Mouse (Mus musculus) kidney, postnatal 25 days (tissue): Measurements from ENCODE around the gene Col20a1.

Experiments
- DNase-seq, 2 experiments: peaks; one replicate each; pipeline ENCODE4 v3.0.0; 2021; ENCODE audit warnings: mixed read lengths in 2 of 2

Col20a1 gene

DNA sequence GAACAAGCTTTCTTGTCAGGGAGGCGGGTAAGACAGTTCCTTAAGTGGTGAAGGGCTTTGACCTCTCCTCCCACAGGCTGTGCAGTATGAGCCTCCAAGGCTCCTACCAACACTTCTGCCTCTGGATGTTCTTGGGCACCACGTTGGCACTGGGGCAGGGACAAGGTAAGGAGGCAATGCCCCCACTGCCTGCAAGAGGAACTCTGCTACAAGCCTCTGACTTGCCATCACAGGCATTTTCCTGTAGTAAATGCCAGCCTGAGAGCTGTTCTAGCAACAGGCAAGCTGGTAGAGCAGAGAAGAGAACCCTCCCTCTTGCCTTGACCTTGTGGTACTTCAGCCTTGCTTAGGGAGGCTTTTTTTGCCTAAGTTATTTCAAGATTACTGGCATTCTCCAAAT, at the start of gene Col20a1:
Col20a1 (plus strand) TSS at position 87 of the 400 bp plus-strand sequence.
- DNase-seq: no peak

DNA sequence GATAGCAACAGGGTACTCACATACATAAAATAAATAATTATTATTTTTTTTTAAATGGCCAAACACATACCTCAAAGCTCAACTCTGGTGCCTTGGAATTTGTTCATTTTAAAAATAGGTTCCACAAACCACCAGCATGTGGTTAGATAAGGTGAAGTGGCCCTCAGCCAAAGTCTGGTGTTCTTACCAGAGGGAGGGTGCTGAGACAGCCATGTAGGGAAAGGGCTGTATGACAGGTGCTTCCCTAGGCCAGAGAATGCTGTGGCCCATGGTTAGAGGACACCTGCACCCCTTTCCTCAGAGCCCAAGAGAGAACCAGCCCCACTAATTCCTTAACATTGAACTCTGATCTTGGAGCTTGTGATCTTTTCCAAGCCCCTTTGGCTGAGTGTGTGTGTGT, 46.1 kb upstream of the Col20a1 start:
- no peak for DNase-seq

DNA sequence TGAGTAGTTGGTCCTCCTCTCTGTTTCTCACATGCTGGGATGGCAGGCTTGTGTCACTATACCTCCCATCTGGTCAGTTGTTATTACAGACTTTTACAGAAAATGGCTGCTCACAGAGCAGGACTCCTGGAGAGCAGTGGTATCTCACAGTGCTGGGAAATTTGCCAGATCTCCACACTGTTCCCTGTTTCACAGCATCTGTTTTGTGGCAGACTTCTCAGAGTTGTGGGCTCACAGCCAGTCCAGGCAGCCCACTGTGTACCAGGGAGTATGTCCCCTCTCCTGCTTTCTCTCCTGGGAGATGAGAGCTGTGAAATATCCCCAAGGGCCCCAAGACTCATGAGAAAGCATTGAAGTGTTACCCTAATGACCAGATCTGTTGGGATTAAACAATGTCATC, 44.5 kb upstream of the Col20a1 start:
- no peak for DNase-seq

DNA sequence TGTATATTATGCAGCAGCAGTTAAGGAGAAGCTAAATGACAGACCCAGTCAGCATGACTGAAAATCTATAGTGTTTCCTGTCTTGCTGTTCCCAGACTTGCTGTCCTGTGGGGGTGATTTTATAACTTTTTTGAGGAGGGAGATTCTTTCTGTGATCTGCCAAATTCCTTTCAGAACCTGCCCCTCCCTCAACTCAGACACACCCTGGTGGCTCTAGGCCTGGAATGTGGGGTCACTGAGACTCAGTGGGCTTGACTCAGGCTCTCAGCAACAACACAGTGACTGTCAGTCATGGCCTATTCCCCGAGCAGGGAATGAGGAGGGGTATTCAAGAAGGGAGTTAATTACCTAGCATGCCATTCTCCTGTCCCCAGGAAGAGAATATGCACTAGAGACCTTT, 36.4 kb upstream of the Col20a1 start:
- DNase-seq: no peak

DNA sequence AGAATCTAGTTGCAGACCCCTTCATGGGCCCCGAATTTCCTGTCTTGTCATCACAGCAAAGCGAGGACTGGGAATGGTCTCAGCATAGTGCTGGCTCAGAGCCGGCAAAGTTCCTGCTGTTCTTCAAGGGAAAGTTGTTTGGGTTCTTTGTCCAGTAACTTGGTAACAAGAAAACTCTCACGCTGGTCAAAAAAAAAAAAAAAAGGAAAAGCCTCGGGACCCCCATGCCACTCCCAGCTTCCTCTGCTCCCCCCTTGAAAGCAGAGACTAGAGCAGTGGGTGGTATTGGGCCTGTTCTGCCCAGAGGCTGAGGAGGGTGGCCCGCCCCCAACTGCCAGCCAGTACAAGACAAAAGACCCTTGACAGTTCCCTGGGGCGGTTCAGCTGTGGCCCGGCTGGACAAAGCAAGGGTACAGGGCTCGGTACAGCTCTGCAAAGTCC, 33.6 kb upstream of the Col20a1 start:
- no peak for DNase-seq

DNA sequence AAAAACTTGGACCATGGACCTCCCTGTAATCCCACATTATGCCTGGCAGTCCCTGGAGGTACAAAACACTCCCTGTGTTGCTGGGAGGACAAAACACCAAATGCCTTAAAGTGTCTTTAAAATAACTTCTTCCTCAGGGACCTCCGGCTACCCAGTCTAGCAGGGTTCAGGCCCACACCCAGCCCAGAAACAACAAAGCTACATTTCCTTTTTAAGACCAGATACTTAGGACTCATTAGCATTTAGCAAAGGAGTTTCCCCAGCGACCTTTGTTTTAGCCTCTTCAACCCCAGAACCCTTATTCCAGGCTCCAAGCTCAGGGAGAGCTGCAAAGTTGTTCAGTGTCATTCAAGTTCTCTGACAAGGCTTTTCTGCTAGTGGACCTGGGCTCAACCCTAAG, 32.7 kb upstream of the Col20a1 start:
- no peak for DNase-seq

DNA sequence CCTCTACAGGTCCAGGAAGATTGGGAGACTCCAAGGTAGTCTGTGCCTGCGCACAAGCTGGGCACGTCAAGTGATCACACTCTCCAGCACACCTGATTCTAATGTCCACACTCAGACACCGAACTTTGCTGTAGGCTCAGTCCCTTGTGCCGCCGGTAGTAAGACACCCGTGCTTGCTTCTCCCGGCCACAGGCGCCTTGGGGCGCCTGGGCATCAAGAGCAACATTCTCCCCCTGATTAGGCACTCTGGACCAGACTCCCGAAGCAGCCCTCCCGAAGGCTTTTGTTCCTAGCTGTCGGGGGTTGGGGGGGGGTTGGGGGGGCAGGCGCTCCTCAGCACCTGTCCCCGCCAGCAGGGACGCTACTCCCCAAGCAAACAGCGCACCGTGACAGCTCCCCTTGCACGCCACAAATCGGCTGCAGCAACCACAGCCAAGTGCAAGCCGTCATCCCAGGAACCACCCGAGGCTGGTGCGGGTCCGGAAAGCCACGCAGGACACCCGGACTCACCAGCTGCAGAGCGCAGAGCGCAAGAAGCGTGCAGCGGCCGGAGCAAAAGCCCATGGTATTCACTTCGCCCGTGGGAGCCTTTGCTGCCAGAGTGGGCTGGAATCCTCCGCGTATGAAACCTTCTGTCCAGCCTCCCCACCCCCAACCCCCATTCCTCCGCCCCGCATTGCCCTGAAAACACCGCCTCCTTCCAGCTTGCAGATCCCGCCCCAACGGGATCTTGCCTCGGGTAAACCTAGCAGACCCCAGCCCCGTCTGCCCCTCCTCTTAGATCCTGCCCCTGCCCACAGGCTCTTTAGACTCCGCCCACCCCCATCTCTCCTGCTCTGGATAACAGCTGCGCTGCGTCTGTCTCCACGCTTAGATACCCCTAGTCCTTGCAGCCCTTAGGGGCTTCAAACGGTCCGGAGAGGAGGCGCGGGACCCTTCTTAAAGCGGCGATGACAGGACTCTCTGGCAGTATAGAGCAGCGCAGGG, 32.0 kb upstream of the Col20a1 start, which contains the start of gene Nkain4:
Nkain4 (minus strand) TSS at position 639 of the 987 bp plus-strand sequence.
- DNase-seq: peak; percentile 30 to 38

DNA sequence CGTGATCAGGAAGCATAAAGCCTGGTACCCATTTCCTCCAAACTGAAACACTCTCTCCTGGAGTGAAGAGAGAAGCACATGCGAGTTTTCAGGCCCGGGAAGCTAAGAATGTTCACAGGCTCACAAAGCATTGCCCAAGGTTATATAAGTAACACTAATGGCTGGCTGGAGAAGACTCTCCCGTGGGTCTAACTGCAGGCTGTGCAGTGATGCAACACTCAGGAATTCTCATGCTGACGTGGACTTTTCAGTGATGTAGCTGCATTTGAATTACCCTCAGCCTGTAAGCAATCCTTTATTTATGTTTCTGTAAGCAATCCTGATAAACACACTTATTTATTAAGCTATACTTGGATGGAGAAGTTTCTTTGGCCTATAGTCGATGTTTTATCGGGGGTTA, 26.7 kb upstream of the Col20a1 start:
- no peak for DNase-seq

DNA sequence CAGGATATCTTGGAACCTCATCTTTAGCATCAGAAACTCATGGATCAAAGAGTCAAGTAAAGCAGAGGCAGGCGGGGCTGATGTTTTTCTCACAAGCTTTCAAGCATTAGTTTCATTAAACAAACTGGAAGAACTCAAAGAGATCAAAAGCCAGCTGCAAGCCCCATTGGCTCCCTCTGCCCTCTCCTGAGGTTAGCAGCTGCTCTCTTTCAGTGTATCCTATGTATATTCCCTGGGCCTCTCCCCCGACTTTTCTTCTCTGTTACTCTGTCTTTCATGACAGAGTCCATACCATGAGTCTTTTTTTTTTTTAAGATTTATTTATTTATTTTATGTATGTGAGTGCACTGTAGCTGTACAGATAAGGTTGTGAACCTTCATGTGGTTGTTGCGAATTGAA, 26.1 kb upstream of the Col20a1 start:
- no peak for DNase-seq

DNA sequence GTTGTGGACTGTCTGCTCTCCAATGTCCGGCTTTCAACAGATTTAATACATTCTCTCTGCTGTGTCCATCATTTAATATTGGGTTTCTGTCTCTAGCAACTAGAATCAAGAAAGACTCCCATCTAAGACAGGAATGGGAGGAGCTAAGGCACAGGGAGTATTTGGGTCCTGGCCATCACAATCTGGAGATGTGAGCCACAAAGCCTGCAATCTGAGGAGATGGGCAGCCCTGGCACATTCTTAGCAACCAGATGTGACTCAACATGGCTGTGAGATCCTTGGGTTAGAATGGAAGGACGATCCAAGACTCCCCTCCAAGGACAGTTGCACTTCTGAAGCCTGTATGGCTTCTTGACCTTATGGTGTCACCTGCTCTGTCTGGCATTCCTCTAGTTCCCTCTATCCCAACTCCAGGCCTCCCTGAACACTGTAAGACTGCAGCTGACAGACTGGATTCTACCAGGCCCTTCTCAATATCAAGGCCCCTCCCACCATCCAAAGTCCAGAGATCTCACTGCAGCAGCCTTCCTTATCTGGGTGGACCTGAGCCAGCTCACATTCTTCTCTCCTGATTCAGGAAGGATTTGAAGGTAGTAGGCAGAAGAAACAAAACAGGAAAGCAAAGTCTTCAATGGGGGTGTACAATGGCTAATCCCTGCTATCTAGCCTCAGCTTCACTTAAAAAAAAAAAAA, 23.6 kb upstream of the Col20a1 start:
- DNase-seq: peak in 1 of 2 experiments; percentile 52

DNA sequence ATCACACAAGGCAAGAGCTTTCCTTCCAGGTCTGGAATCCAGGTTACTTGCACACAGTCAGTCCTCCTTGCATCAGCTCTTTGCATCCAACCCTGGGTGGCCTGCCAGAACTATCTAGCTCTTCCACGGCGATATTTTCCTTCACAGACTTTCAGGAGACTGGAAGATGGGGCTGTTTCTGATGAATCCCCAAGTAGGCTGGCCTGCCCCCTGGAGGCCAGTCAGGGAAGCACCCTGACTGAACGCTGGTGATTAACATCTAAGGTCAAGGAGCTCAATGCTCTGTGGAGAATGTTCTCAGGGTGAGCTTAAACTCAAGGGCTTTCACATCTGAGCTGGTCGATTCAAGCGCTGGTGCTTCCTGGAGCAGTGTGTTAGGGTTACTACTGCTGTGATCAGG, 22.4 kb upstream of the Col20a1 start:
- DNase-seq: peak; percentile 77 to 80

DNA sequence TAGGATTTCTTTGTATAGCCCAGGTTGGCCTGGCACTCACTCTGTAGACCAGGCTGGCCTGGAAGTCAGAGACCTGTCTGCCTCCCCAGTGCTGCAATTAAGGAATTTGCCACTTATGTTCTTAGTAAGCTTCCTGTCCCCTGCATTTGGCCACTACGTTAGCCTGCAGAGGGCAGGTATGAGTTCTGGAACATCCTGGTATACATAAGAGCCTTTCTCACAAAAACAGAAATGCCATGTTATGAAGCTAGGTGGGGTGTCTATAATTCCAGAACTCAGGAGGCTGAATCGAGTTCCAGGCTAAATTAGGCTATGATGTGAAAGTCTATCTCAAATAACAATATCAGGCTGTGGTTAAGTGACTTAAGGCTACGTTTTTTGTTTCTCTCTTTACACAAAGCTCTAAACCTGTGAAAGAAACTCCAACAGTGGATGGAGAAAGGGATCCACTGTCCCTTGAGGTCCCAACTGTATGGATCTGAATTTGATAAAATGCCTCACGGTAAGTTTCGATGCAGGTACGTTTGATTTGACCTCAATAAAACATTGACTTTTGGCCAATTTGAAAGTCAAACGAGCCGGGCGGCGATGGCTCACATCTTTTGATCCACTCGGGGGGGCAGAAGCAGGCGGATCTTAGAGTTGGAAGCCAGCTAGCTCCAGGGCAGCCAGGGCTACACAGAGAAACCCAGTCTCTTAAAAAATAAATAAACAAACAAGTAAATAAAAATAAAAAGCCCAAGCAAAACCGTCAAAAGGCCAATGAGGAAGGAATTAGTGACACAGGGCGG, 20.0 kb upstream of the Col20a1 start:
- peak in 1 of 2 experiments; percentile 16 for DNase-seq

DNA sequence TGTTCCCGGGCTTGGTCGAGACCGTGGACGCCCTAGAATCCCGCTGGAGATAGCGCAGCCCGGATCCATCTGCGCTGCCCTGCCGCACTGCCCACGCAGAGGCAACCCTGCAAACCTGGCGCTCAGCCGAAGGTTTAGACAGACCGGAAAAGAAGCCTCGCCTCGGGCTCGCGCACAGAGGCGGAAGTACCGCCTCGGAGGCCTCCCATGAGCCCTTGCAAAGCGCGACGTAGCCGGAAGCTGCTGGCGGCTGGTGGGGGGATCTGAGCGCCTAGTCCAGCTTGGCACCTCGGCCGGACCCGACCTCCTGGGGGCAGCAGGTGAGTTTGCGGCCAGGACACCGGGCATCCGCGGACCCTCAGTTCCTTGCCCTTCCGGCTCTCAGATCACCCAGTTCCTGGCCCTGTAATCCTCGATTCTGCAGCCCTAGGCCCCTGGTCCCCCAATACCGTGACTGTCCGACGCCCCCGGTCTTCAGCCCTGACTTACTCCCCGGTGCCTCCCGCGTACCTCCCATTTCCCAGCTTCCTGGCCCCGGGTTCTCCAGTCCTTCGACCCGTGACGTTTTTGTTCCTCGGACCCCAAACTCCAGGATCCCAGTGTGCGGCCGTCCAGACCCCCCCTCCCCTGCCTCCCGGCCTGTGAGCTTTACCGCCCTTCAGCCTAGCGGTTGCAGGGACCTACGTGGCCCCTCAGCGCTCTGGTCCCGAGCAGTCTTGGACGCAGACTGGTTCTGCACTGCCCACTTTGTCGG, 19.1 kb upstream of the Col20a1 start, which contains the start of gene Arfgap1:
Arfgap1 (plus strand) TSS at position 216 of the 754 bp plus-strand sequence.
- peak; percentile 95 to 96 for DNase-seq

DNA sequence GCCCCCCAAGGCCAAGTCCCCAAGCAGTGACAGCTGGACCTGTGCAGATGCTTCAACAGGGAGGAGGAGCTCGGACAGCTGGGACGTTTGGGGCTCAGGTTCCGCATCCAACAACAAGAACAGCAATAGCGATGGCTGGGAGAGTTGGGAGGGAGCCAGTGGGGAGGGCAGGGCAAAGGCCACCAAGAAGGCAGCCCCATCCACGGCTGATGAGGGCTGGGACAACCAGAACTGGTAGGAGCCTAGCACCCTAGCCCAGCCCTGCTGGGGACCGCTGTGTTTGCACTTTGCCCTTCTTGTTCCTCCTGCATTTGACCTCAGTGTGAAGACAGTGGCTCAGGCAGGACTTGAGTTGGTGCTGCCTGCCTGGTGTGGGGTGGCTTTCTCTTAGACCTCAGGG, 5.2 kb upstream of the Col20a1 start:
- DNase-seq: peak; percentile 71 to 87

DNA sequence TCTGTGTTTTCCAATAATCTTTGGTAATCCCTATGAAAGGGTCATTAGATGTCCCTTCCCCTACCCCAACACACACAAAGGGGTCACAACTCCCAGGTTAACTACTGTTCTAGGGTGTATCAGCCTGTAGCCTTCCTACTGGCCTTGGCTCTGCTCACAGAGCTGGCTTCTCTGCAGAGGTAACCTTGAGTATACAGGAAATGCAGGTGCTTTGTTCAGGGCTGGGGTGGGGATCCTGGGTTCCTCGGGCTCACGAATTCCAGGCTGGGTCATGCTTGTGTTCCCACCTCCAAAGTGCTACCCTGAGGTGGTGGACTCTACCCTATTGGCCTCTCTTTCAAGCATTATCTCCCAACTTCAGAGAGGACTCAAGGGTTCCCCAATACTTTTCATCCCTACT, 700 bp upstream of the Col20a1 start:
- no peak for DNase-seq

DNA sequence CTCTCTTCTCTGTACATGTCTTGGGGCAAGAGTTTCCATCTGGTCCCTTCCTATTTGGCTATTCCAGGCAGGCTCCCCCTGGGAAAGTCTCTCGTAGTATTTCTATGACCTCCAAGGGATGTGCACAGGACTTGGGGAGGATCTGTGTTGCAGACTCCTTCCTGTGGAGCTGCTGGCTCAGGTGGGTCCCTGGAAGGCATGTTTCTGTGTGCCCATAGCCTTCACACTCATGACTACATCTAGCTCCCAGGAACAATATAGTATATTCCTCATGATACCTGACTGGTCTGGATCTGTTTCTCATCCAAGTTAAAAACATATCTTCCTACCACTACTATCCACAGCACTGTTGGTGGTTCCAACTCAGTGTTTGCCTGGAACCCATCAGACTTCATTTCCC, 666 bp downstream of the Col20a1 start:
- DNase-seq: no peak

DNA sequence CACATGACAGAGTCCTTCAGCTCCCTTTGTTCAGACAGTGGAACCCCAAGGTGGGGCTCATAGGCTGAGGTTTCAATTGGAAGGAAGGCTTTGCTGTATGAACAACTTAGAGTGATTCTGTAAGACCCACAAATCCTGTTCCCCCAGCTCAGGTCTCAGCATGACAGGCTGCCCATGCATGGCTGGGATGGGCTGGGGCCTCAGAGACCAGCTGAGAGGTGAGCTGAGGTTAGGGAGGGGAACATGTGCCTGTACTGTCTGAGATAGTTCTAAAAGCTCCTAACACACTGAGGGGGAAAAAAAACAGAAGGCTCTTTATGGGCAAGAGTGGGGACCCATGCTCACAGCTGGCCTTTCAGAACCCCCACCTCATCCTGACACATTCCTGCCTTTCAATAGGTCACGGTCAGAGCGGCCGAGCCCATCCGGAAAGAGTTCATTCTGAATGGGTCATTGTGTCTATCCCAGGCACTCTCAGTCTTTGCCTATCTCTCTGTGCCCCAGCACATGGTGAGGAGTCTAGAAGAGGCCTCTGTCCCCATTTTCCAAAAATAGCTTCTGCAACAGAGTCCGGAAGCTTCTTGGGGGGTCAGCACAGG, 1.2 kb downstream of the Col20a1 start:
- no peak for DNase-seq

DNA sequence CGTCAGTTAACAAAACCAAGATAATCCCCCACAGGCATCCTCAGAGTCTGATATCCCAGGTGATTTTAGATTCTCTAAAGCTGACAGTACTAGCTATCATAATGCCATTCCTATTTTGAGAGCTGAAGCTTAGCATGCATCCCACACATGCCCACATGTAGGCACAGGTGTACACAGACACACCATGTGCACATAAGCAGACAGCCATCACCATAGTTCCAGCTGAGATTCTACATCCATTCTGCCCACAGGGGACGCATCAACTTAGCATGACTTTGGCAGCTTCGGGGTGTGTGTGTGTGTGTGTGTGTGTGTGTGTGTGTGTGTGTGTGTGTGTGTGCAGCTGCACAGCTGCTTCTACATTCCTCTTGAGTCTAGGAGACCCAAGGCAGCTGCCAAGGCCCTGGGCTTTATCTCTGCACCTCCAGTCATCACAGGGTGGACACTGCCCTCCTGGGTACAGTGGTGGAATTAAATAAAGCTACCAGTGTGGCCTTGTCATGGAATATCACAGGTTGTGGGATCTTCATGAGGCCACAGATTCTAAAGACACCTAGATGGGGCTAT, 2.1 kb downstream of the Col20a1 start:
- DNase-seq: no peak

DNA sequence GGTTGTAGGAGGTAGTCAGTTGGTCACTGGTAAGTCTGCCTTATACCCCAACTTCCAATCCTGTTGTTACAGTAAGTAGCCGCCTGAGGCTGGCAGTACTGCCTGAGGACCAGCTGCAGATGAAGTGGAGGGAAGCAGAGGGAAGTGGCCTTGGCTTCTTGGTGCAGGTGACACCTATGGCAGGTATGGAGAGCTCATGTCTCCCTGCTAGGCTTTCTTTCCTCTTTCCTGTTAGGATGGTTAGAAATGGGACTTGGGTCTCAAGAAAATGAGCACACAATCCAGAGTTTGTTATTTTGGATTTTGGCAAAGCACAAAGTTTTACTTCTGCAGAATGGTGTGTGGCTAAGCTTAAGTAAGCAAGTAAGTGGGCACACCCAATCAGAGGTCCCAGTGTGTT, 2.6 kb downstream of the Col20a1 start:
- DNase-seq: no peak

DNA sequence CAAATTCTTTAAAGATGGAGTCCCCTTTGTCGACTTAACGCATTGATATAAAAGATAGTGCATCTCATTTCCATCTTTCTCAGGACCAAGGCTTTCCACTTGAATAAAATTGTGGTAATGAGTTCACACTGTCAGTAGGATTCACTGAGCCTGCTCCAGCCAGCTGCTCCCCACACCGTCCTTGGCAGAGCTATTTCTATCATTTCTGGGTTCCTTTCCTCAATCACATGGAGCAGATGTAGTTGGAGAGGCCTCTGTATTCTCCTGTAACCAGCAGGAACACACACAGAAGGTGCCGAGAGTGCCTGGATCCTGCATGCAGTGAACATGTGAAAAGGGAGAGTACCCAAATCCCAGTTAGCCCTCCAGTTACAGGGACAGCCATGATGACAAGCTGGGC, 4.0 kb downstream of the Col20a1 start:
- DNase-seq: no peak

DNA sequence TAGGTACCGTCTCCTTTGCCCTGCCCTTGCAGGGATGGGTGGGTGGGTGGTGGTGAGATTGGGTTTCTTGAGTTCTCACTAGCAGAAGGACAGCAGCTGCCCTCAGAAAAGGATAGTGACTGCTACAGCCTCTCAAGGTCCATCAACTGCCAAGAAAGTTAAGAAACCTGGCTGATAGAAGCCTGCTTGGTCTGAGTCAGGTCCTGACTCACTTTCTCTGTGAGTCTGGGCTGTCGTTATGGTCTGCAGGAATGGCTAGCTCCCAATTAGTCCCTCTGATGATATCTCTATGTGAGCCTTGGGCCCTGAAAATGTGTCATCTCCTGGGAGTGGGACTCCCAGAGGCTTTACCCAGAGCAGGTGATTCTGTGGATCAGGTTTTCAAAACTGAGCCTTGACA, 8.0 kb downstream of the Col20a1 start:
- DNase-seq: no peak
